Mouse (Mus musculus) right cerebral cortex, adult 18-20 months (tissue): ENCODE results near the gene AW822073.

Source experiments
- DNase-seq: peaks from one replicate; pipeline ENCODE4 v3.0.0; 2022; ENCODE audit warnings: mixed read lengths

AW822073 gene

GRCm38 (mm10) chr10:58220726-58221125 is 4.0 kb downstream of the AW822073 start:
- no peak for DNase-seq

- no peak for DNase-seq
Measured at GRCm38 (mm10) chr10:58217366-58217765, 7.4 kb downstream of the AW822073 start.

GRCm38 (mm10) chr10:58215353-58215752 is 9.4 kb downstream of the AW822073 start:
- DNase-seq: no peak

GRCm38 (mm10) chr10:58214934-58215333 is 9.8 kb downstream of the AW822073 start:
- no peak for DNase-seq

GRCm38 (mm10) chr10:58214497-58214896 is 10.2 kb downstream of the AW822073 start:
- DNase-seq: no peak

GRCm38 (mm10) chr10:58212230-58212629 is 12.5 kb downstream of the AW822073 start:
- no peak for DNase-seq

GRCm38 (mm10) chr10:58211213-58211612 is 13.5 kb downstream of the AW822073 start:
- DNase-seq: no peak

GRCm38 (mm10) chr10:58210514-58210913 is 14.2 kb downstream of the AW822073 start:
- no peak for DNase-seq

- no peak for DNase-seq
Measured at GRCm38 (mm10) chr10:58209710-58210467, 14.8 kb downstream of the AW822073 start.

- DNase-seq: no peak
Measured at GRCm38 (mm10) chr10:58206639-58207404, 17.9 kb downstream of the AW822073 start.

GRCm38 (mm10) chr10:58205986-58206385 is 18.7 kb downstream of the AW822073 start:
- DNase-seq: no peak
